Mouse (Mus musculus) spleen, adult 2 months (tissue): ENCODE measurements around the gene Mis18bp1. TPM values are rescaled to one million over a fixed set of nuclear protein-coding genes. Genes with fewer than 3 reads are reported as not detected.
A peak's percentile ranks its signal among the peaks of the same experiment; 100 is the strongest.
"Not testable (repeated sequence)": the region's sequence is repeated elsewhere in the genome, so short reads cannot be mapped to it uniquely, and the experiment has no call there.

Experiments
- DNase-seq, 2 experiments: peaks; one replicate each; pipeline versions ENCODE4 v3.0.0 to v3.0.0-alpha.2; 2012 to 2021; ENCODE audit warnings: low spot score in 2 of 2, low read depth in 1 of 2
- H3K27ac ChIP-seq: fragments of 200-500 bp; 2 replicates; pipeline ENCODE4 v1.5.1; 2012; ENCODE audit warnings: low read length, inconsistent platforms; ENCODE audit not compliant: insufficient read depth
- H3K27me3 ChIP-seq: fragments of 200-500 bp; 2 replicates; pipeline ENCODE4 v1.6.1; 2012; ENCODE audit warnings: mild to moderate bottlenecking, moderate library complexity, low read length, inconsistent platforms; ENCODE audit not compliant: control insufficient read depth, insufficient read depth
- H3K36me3 ChIP-seq: fragments of 200-500 bp; 2 replicates; pipeline ENCODE4 v1.6.1; 2012; ENCODE audit warnings: mild to moderate bottlenecking, low read length, inconsistent platforms; ENCODE audit not compliant: control insufficient read depth, insufficient read depth
- H3K4me1 ChIP-seq: fragments of 200-500 bp; 2 replicates; pipeline ENCODE4 v1.6.1; 2011; ENCODE audit warnings: inconsistent platforms; ENCODE audit not compliant: control insufficient read depth, insufficient read depth, insufficient read length
- H3K4me3 ChIP-seq: fragments of 200-500 bp; 2 replicates; pipeline ENCODE4 v1.5.1; 2011; ENCODE audit warnings: mild to moderate bottlenecking, inconsistent platforms; ENCODE audit not compliant: insufficient read depth, insufficient read length; ENCODE audit errors: extremely low read depth
- CTCF ChIP-seq: fragments of 200-500 bp; IDR thresholded peaks from 2 replicates; pipeline ENCODE4 v1.5.1; 2011; ENCODE audit warnings: mild to moderate bottlenecking, inconsistent platforms; ENCODE audit not compliant: insufficient read depth, insufficient read length, insufficient replicate concordance; ENCODE audit errors: extremely low read depth
- POLR2A ChIP-seq: fragments of 200-500 bp; IDR thresholded peaks from 2 replicates; pipeline ENCODE4 v1.6.1; 2011; ENCODE audit warnings: low read depth, low read length, inconsistent platforms
- WGBS: fragments of 180-500 bp; shearing (Covaris S2); methylation state at CpG from one replicate; pipeline ENCODE4 v1.1.7; 2018; 5-methylcytosine and 5-hydroxymethylcytosine counted together
- polyA plus RNA-seq: library from polyadenylated mRNA; depleted of rRNA; stranded (reverse); fragments of >200 nt; gene quantifications from 2 replicates; pipeline ENCODE4 v1.2.3, GENCODE M21; 2012

Mis18bp1 gene
- polyA plus RNA-seq, 1 experiment: 0.37 TPM

DNA sequence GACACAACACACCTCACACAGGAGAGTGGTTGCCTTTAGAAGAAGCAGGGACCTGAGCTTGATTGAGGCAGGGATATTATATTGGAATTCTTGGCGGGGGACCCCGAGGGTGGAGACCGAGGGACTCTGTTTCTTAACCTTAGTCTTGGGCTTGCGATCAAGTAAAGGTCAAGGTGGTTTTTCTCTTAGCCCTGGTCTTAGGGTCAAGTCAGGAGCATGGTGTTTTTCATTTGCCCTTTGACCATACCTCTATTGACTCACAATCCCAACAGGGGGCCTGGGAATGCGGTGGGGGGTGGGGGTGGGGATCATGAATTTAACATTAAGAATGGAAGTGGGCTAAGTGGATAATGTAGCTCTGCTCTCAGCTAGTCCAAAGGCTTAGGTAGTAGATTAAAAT lies 1.3 kb upstream of the Mis18bp1 start:
- Histone ChIP-seq H3K36me3 (no peaks in the 10 kb centered on the region), H3K27ac (no peak overlapping the region), H3K4me3 (no peak overlapping the region), H3K27me3 (no peaks in the 10 kb centered on the region), H3K4me1 (0 out of 2 replicates have a peak, but pooled peaks cover 3% of the 10 kb centered on the region)
- no peak for DNase-seq
- no peak for TF ChIP-seq POLR2A
- TF ChIP-seq CTCF: no peak
- 97% methylated on average over 5 of the region's 5 CpGs for WGBS

GRCm38 (mm10) chr12:65172959-65173358 lies 555 bp upstream of the Mis18bp1 start:
- H3K4me3 ChIP-seq: peak overlapping the region; percentile 97
- DNase-seq: peak in 1 of 2 experiments; percentile 57
- not testable (repeated sequence) for H3K27me3 ChIP-seq, H3K4me1 ChIP-seq, H3K36me3 ChIP-seq
- WGBS: 18% methylated on average over 8 of the region's 8 CpGs
- H3K27ac ChIP-seq: peak overlapping the region; percentile 87

DNA sequence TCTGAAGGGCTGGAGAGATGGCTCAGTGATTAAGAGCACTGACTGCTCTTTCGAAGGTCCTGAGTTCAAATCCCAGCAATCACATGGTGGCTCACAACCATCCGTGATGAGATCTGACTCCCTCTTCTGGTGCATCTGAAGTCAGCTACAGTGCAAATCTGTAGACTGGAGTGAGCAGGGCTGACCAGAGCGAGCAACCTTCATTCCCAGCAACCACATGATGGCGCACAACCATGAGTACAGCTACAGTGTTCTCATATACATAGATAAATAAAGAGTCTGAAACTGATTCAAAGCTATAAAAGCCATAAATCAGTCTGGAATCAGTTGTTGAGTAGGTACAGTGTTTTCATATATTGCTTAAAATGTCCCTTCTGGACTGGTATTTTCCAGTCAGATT lies 36.3 kb downstream of the Mis18bp1 start:
- H3K4me1 ChIP-seq, H3K4me3 ChIP-seq, H3K36me3 ChIP-seq, H3K27me3 ChIP-seq, DNase-seq, H3K27ac ChIP-seq: not testable (repeated sequence)
- 96% methylated on average over 4 of the region's 4 CpGs for WGBS

DNA sequence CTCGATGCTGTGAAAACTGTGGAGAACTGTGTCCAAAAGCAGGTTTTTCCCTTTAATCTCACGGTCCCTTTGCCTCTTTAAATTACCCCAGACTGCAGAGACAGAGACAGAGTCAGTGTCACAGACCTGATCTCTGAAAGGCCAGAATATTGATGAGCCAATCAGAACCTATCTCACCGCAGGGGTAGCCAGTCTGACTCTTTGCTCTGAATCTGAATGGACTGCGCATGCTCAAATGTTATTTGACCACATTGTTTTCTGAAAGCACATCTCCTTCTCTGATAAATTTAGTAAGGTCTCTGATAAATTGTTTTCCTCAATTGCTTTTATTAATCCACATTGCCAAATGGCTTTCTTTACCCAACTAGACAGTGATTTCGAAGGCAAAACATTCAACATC lies 53.0 kb downstream of the Mis18bp1 start:
- TF ChIP-seq POLR2A: no peak
- TF ChIP-seq CTCF: no peak
- DNase-seq: no peak
- no peaks in the 10 kb centered on the region for H3K4me1 ChIP-seq
- no peak overlapping the region for H3K4me3 ChIP-seq
- H3K36me3 ChIP-seq: peaks cover 17% of the 10 kb centered on the region; the same call in 1 of the 2 replicates
- H3K27me3 ChIP-seq: no peaks in the 10 kb centered on the region
- WGBS: 94% methylated on average over 5 of the region's 5 CpGs
- no peak overlapping the region for H3K27ac ChIP-seq

- 94% methylated on average over 7 of the region's 7 CpGs for WGBS
- Histone ChIP-seq H3K27ac (no peak overlapping the region), H3K27me3 (no peaks in the 10 kb centered on the region), H3K4me1 (no peaks in the 10 kb centered on the region), H3K36me3 (peaks cover 17% of the 10 kb centered on the region; the same call in 1 of the 2 replicates), H3K4me3 (no peak overlapping the region)
- DNase-seq: no peak
- TF ChIP-seq POLR2A: no peak
- no peak for TF ChIP-seq CTCF
Observed at GRCm38 (mm10) chr12:65118968-65119367, 53.4 kb downstream of the Mis18bp1 start.

DNA sequence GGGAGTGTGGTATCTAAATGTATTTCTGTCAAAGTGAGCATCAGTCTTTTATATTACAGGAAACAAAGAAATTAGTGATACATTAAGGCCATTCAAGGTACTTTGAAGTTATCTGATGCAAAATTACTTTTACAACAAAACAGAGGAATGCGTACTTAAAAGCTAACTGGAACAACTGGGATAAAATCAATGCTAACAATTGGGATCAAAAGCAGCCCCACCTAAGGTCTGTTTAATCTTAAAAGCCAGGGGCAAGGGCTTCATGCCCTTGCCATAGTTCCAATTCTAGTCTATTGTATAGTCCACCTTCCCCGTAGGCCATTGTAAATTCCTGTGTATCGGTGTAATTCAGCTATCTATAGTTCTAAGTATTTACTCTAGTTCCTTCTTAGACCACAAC lies 57.4 kb downstream of the Mis18bp1 start:
- WGBS: 92% methylated on average over 3 of the region's 3 CpGs
- H3K36me3 ChIP-seq, H3K27ac ChIP-seq, H3K27me3 ChIP-seq, H3K4me3 ChIP-seq, H3K4me1 ChIP-seq, DNase-seq: not testable (repeated sequence)

- 94% methylated on average over 4 of the region's 4 CpGs for WGBS
- Histone ChIP-seq H3K27me3 (no peaks in the 10 kb centered on the region), H3K4me3 (no peak overlapping the region), H3K36me3 (peaks cover 6% of the 10 kb centered on the region; the same call in 1 of the 2 replicates), H3K27ac (no peak overlapping the region), H3K4me1 (no peaks in the 10 kb centered on the region)
- no peak for DNase-seq
- TF ChIP-seq POLR2A: no peak
- no peak for TF ChIP-seq CTCF
Observed at GRCm38 (mm10) chr12:65113925-65114324, 58.5 kb downstream of the Mis18bp1 start.

GRCm38 (mm10) chr12:65112811-65113210 lies 59.6 kb downstream of the Mis18bp1 start:
- no peak for DNase-seq
- Histone ChIP-seq H3K36me3 (peaks cover 2% of the 10 kb centered on the region; the same call in 1 of the 2 replicates), H3K27ac (no peak overlapping the region), H3K4me1 (no peaks in the 10 kb centered on the region), H3K27me3 (no peaks in the 10 kb centered on the region), H3K4me3 (no peak overlapping the region)
- TF ChIP-seq POLR2A (no peak), CTCF (no peak)
- WGBS: 92% methylated on average over 1 of the region's 1 CpGs
